Mouse (Mus musculus) cerebellum, adult 2 months (tissue): ENCODE measurements around the gene Adcy1. TPM values are rescaled to one million over a fixed set of nuclear protein-coding genes. Genes with fewer than 3 reads are reported as not detected.

Source experiments
- DNase-seq, 2 experiments: peaks; one replicate each; pipeline ENCODE4 v3.0.0; 2021
- H3K27ac ChIP-seq: fragments of 200-500 bp; 2 replicates; pipeline ENCODE4 v1.5.1; 2012; ENCODE audit warnings: low read length, control low read depth, inconsistent platforms; ENCODE audit not compliant: insufficient read depth
- H3K27me3 ChIP-seq: fragments of 200-500 bp; 2 replicates; pipeline ENCODE4 v1.6.1; 2012; ENCODE audit warnings: inconsistent platforms, mild to moderate bottlenecking, low read length, moderate library complexity; ENCODE audit not compliant: control insufficient read depth, insufficient read depth
- H3K4me1 ChIP-seq: fragments of 200-500 bp; 2 replicates; pipeline ENCODE4 v1.6.1; 2011; ENCODE audit warnings: low read length; ENCODE audit not compliant: control insufficient read depth, insufficient read depth
- H3K4me3 ChIP-seq: fragments of 200-500 bp; replicated peaks from 2 replicates; pipeline ENCODE3; 2011; ENCODE audit warnings: mild to moderate bottlenecking, low read depth, low read length, control low read depth; ENCODE audit not compliant: insufficient read depth
- CTCF ChIP-seq: fragments of 200-500 bp; IDR thresholded peaks from 2 replicates; pipeline ENCODE4 v1.5.1; 2011; ENCODE audit warnings: low read depth, mild to moderate bottlenecking, control low read depth, low read length, moderate library complexity, borderline replicate concordance; ENCODE audit not compliant: insufficient read depth
- POLR2A ChIP-seq: fragments of 200-500 bp; IDR thresholded peaks from 2 replicates; pipeline ENCODE4 v1.6.1; 2011; ENCODE audit warnings: low read length, control low read depth, borderline replicate concordance; ENCODE audit not compliant: insufficient read depth
- WGBS: fragments of 180-500 bp; shearing (Covaris S2); methylation state at CpG from one replicate; pipeline ENCODE4 v1.1.7; 2018; 5-methylcytosine and 5-hydroxymethylcytosine counted together
- polyA plus RNA-seq: library from polyadenylated mRNA; depleted of rRNA; stranded (reverse); fragments of >200 nt; gene quantifications from 2 replicates; pipeline ENCODE4 v1.2.3, GENCODE M21; 2012

Gene Adcy1
- polyA plus RNA-seq, 1 experiment = 258 TPM

- WGBS = 80% methylated on average over 8 of the region's 8 CpGs
- no peaks in the 10 kb centered on the region for H3K27me3 ChIP-seq
Measured at GRCm38 (mm10) chr11:7153081-7153480, 89.8 kb downstream of the Adcy1 start.

GRCm38 (mm10) chr11:7156427-7156826 lies 93.1 kb downstream of the Adcy1 start:
- Histone ChIP-seq H3K27ac (no peak overlapping the region), H3K27me3 (no peaks in the 10 kb centered on the region), H3K4me1 (peaks cover 41% of the 10 kb centered on the region), H3K4me3 (no peak overlapping the region)
- TF ChIP-seq POLR2A = no peak
- no peak for TF ChIP-seq CTCF
- WGBS = 29% methylated on average over 4 of the region's 4 CpGs
- no peak for DNase-seq

More at GRCm38 (mm10) chr11:7153081-7153480, 89.8 kb downstream of the Adcy1 start:
- TF ChIP-seq CTCF (no peak), POLR2A (no peak)
- Histone ChIP-seq H3K4me1 (peaks cover 41% of the 10 kb centered on the region), H3K4me3 (no peak overlapping the region), H3K27ac (no peak overlapping the region)
- DNase-seq = no peak

GRCm38 (mm10) chr11:7158196-7158595 lies 94.9 kb downstream of the Adcy1 start:
- no peaks in the 10 kb centered on the region for H3K27me3 ChIP-seq
- TF ChIP-seq CTCF (no peak), POLR2A (no peak)
- no peak for DNase-seq
- H3K4me3 ChIP-seq = no peak overlapping the region
- H3K27ac ChIP-seq = no peak overlapping the region
- H3K4me1 ChIP-seq = peaks cover 34% of the 10 kb centered on the region
- 73% methylated on average over 6 of the region's 6 CpGs for WGBS

GRCm38 (mm10) chr11:7160146-7160545 lies 96.9 kb downstream of the Adcy1 start:
- 0 out of 2 replicates have a peak overlapping the region, but pooled peaks have one; percentile 27 for H3K27ac ChIP-seq
- peaks cover 34% of the 10 kb centered on the region for H3K4me1 ChIP-seq
- no peak overlapping the region for H3K4me3 ChIP-seq
- WGBS = 6% methylated on average over 6 of the region's 6 CpGs
- peak; percentile 59 to 77 for DNase-seq
- TF ChIP-seq POLR2A (no peak), CTCF (no peak)
- H3K27me3 ChIP-seq = no peaks in the 10 kb centered on the region

- 39% methylated on average over 4 of the region's 4 CpGs for WGBS
- peak overlapping the region; percentile 23; the same call in 1 of the 2 replicates for H3K27ac ChIP-seq
- H3K4me1 ChIP-seq = peaks cover 32% of the 10 kb centered on the region
- TF ChIP-seq CTCF = no peak
- no peak for TF ChIP-seq POLR2A
- no peaks in the 10 kb centered on the region for H3K27me3 ChIP-seq
- no peak overlapping the region for H3K4me3 ChIP-seq
- no peak for DNase-seq
Measured at GRCm38 (mm10) chr11:7160637-7161101, 97.4 kb downstream of the Adcy1 start.

GRCm38 (mm10) chr11:7161502-7162174 lies 98.3 kb downstream of the Adcy1 start:
- 64% methylated on average over 8 of the region's 8 CpGs for WGBS
- DNase-seq = peak in 1 of 2 experiments; percentile 61
- peak overlapping the region; percentile 23; the same call in 1 of the 2 replicates for H3K27ac ChIP-seq
- TF ChIP-seq POLR2A = no peak
- TF ChIP-seq CTCF = peak; percentile 76
- no peak overlapping the region for H3K4me3 ChIP-seq
- H3K27me3 ChIP-seq = no peaks in the 10 kb centered on the region
- peaks cover 25% of the 10 kb centered on the region for H3K4me1 ChIP-seq

GRCm38 (mm10) chr11:7164416-7164815 lies 101.1 kb downstream of the Adcy1 start:
- Histone ChIP-seq H3K4me1 (peaks cover 27% of the 10 kb centered on the region), H3K4me3 (no peak overlapping the region), H3K27me3 (no peaks in the 10 kb centered on the region), H3K27ac (no peak overlapping the region)
- TF ChIP-seq CTCF (no peak), POLR2A (no peak)
- no peak for DNase-seq
- 21% methylated on average over 4 of the region's 4 CpGs for WGBS

- whole genome bisulfite sequencing = 5% methylated on average over 1 of the region's 1 CpGs
- TF ChIP-seq CTCF (no peak), POLR2A (no peak)
- H3K27ac ChIP-seq = no peak overlapping the region
- H3K27me3 ChIP-seq = no peaks in the 10 kb centered on the region
- H3K4me1 ChIP-seq = peaks cover 14% of the 10 kb centered on the region
- DNase-seq = peak; percentile 54 to 69
- H3K4me3 ChIP-seq = no peak overlapping the region
Measured at GRCm38 (mm10) chr11:7169645-7170044, 106.4 kb downstream of the Adcy1 start.

- TF ChIP-seq POLR2A (no peak), CTCF (no peak)
- Histone ChIP-seq H3K27ac (no peak overlapping the region), H3K4me3 (no peak overlapping the region), H3K4me1 (peaks cover 18% of the 10 kb centered on the region), H3K27me3 (no peaks in the 10 kb centered on the region)
- no peak for DNase-seq
- 66% methylated on average over 6 of the region's 6 CpGs for WGBS
Measured at GRCm38 (mm10) chr11:7173664-7174063, 110.4 kb downstream of the Adcy1 start.
